Mouse (Mus musculus) liver, adult 2 months (tissue): Measurements from ENCODE around the gene Slc25a47.
"Not testable (repeated sequence)": the region's sequence is repeated elsewhere in the genome, so short reads cannot be mapped to it uniquely, and the experiment has no call there.

ENCODE experiments used
- CTCF ChIP-seq: fragments of 200-500 bp; IDR thresholded peaks from 2 replicates; pipeline ENCODE4 v1.5.1; 2011; ENCODE audit warnings: low read depth, low read length, control low read depth
- POLR2A ChIP-seq: fragments of 200-500 bp; IDR thresholded peaks from 2 replicates; pipeline ENCODE4 v1.6.1; 2011; ENCODE audit warnings: low read length, control low read depth; ENCODE audit not compliant: insufficient read depth; ENCODE audit errors: extremely low read depth

DNA sequence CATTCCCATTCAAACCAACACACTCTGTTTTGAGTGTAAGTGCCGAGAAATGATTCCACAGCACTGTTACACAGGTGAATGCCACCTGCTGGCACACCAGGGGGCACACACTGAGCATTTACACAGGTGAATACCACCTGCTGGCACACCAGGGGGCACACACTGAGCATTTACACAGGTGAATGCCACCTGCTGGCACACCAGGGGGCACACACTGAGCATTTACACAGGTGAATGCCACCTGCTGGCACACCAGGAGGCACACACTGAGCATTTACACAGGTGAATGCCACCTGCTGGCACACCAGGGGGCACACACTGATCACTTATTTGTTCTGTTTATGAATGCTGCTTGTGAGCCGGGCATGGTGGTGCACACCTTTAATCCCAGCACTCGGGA, 12.2 kb downstream of the Slc25a47 start:
- not testable (repeated sequence) for TF ChIP-seq CTCF, POLR2A
